Mouse (Mus musculus): Measurements from ENCODE around the gene Gm17617.

DNA sequence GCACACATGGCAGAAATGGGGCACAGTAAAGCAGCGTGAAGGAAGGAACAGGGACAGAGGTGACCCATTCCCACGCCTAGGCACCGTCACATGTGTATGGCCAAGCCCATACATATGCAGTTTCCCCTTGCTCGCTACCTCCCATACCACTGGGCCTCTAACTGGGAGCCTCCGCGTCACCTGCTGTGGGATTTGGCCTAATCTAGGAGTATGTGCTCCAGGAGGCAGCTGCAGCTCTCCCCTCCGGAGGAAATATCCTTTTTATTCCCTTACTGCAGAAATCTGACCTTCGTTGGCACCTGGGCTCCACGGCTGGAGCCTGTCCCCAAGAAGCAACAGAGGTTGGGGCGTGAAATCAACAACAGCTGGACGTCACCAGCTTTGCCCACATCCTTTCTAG lies 41.0 kb upstream of the Gm17617 start:
- TF ChIP-seq CTCF (IDR thresholded peaks at IDR 0.05; ENCODE audit: low read depth), result no peak
- no peak for TF ChIP-seq EP300 (IDR thresholded peaks at IDR 0.05; ENCODE audit: low read depth)

Data from liver, embryonic 14.5 days (tissue).